Mouse (Mus musculus) cerebellum, adult 9-10 months (tissue): ENCODE data around the gene Pnpla6.

Experiments used
- DNase-seq: peaks from one replicate; pipeline ENCODE4 v3.0.0; 2022

Gene Pnpla6

DNA sequence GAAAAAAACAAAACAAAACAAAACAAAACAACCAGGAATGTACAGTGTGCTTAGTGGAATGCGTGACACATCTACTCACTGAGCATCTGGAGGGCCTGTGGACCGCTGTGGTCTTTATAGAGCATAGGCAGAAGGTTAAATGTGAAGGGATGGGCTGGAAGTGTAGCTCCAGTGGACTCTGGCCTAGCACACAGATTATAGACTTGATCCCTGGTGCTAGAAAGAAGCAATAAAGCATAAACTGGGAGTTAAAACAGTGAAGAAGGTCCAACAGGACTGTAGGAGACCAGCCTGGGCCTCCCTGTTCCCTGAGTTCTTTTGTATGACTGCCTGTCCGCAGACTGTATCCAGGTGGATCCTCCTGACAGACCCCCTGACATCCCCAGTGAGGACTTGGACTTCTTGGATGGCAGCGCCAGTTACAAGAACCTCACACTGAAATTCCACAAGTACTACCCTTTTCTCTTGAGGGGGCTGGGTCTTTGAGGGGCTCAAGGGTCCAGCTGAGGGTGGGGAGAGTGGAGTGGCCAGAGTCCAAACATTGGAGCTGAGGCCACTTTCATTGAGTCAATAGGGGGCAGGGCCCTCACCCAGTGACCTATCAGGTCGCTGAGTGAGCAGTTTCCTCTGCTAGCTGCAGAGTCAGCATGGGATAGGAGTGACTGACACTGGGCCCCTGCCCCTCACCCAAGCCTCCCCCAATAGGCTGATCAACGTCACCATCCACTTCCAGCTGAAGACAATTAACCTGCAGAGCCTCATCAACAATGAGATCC, 7.0 kb upstream of the Pnpla6 start:
- no peak for DNase-seq

GRCm38 (mm10) chr8:3514681-3515247, 420 bp upstream of the Pnpla6 start:
- no peak for DNase-seq

DNA sequence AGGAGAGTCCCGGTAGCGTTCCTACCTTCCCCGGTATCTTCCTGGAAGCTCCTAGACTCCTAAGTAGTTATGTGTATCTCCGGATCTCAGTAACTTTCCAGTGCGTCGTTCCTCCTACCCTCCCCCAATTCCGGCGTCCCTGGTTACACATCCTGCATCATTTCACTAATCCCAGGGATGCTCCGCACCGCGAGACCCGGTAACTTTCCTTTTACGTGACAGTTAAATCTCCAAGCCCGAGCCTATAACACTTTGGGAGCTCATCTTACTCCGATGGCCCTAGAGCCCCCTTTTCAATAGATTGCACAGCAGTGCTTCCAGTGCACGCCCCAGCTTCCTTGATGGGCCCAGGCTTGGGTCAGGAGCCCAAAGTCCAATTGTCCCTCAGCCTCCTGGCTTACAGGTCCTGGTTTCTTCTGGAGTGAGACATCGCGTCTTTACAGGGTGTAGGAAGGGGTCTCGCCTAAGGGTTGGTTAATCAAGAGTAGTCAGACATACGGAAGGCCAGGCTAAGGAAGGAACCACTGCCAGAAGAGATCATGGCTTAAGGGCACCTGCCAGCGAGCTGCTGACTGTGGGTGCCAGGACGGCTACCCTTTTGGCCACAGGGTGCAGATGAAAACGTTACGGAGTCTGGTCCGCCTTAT, 710 bp downstream of the Pnpla6 start:
- peak; percentile 75 for DNase-seq

DNA sequence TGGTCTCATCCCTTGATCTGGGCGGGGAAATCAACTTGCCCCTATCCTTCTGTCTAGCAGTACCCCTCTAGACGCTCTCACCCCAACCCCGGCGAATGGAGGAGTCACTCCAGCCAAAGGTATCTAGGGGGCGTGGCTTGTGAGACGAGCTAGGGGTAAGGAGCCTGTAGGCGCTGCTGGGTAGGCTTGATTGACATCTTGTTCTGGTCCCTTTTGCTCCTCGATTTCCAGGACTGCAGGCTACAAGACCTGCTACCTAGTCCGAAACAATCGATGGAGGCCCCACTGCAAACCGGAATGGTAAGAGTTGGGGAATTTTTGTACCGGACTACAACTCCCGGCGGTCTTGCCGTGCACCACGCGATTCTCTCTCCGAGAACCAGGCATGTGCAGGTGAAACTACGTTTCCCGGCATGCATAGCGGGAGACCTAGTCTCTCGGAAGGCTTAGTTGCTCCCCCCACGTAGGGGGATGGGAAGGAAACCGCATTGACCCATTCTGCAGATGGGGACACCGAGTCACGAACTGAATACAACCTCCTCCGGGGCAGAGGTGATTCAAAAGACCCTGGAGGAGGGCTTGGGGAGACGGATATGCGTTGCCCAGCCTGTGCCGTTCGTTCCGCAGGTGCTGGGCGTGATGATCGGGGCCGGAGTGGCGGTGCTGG, 1.4 kb downstream of the Pnpla6 start:
- peak; percentile 98 for DNase-seq

- DNase-seq = no peak
These were observed 1.9 kb downstream of the Pnpla6 start for GRCm38 (mm10) chr8:3517117-3517495.

DNA sequence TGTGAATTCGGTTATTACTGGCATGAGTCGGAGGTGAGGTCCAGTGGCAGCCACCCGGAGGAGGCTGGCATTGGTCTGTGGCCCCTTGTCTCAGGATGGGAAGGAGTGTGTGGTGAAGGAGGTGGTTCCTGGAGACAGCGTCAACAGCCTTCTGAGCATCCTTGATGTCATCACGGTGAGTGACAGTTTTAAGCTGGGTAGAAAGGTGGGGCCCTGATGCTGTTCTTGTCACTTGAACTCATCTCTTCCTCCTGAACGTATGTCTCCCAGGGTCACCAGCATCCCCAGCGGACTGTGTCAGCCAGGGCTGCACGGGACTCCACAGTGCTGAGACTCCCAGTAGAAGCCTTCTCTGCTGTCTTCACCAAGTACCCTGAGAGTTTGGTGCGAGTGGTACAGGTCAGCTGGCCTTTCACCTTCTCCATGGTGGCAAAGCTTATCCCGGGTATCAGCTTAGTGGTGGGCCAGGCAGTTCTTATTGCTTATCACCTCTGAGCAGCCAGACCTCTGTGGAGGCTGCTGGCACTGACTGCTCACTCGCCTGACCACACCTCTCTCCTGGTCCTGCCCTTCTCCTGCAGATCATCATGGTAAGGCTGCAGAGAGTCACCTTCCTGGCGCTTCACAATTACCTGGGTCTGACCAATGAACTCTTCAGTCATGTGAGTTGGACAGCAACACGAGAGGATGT, 7.0 kb downstream of the Pnpla6 start:
- no peak for DNase-seq

- no peak for DNase-seq
These were observed 15.6 kb downstream of the Pnpla6 start for GRCm38 (mm10) chr8:3530816-3531215.

- no peak for DNase-seq
These were observed 16.8 kb downstream of the Pnpla6 start for GRCm38 (mm10) chr8:3531936-3532335.

GRCm38 (mm10) chr8:3536053-3536841, 21.1 kb downstream of the Pnpla6 start:
- DNase-seq = no peak

GRCm38 (mm10) chr8:3536940-3537339, 21.8 kb downstream of the Pnpla6 start:
- DNase-seq = no peak

GRCm38 (mm10) chr8:3537666-3538065, 22.5 kb downstream of the Pnpla6 start:
- no peak for DNase-seq

GRCm38 (mm10) chr8:3539146-3539545, 24.0 kb downstream of the Pnpla6 start:
- DNase-seq = no peak

DNA sequence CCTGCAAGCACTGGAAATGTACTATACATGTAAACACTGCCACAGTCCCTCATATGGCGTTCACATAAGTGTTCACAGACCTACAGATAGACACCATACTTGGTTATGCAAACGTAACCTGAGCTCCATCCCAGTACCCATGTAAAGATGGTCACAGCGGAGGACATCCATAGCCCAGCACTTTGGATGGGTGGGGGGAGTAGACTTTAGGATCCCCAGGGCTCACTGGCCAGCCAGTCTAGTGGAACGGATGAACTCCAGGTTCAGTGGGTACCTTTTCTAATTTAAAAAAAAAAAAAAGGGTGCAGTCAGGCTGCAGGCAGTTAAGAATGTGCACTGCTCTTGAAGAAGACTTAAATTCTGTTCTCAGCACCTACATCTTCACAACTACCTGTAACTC, 24.9 kb downstream of the Pnpla6 start:
- DNase-seq = no peak

GRCm38 (mm10) chr8:3546511-3546910, 31.3 kb downstream of the Pnpla6 start:
- no peak for DNase-seq

GRCm38 (mm10) chr8:3552240-3552639, 37.1 kb downstream of the Pnpla6 start:
- DNase-seq = no peak

- no peak for DNase-seq
These were observed 40.9 kb downstream of the Pnpla6 start for GRCm38 (mm10) chr8:3556114-3556513.

- no peak for DNase-seq
These were observed 52.6 kb downstream of the Pnpla6 start, which contains the start of gene C330021F23Rik for GRCm38 (mm10) chr8:3567641-3568371. TSS of gene C330021F23Rik (plus strand) at chr8:3567990.

DNA sequence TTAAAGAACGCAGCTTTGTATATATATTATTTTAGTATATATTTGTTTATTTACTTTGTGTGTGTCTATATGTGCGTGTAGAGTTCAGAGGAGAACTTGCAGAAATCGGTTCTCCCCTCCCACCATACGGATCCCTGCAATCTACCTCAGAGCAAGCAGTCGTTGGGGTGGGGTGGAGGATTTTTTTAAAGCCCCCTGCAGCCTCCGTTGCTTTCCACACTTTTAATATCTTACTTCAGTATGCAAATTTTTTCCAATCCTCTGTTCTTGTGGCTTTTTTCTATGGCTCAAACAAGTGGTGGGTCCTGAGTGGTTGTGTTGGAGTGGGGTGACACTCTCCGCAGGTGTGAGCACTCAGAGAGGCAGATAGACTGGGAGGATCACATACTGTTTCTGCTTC, 53.2 kb downstream of the Pnpla6 start:
- DNase-seq = no peak

DNA sequence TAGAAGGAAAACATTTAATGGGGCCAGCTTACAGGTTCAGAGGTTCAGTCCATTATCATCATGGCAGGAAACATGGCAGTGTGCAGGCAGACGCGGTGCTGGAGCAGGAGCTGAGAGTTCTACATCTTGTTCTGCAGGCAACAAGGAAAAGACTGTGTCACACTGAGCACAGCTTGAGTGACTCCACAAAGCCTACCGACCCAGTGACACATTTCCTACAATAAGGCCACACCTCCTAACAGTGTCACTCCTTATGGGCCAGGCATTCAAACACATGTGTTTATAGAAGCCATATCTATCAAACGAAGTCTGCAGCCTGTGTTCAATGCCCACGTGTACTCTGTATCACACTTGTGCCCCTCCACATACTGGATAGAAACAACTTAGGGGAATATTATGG, 54.6 kb downstream of the Pnpla6 start:
- DNase-seq = no peak

DNA sequence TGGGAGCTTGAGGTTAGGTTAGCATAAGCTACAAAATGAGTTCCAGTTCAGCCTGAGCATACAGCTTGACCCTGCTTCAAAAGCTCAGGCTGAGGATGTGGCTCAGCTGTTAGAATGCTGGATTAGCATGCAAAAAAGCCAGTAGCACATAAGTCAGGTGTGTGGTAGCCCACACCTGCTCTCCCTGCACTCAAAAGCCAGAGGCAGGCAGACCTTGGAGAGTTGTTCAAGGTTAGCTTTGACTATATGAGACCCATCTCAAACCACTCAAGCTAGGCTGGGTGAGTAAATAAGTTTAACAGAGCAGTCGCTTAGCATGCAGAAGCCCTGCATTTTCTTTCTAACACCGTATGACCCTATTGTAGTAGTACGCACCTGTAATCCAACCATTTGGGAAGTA, 59.4 kb downstream of the Pnpla6 start:
- DNase-seq = no peak

- no peak for DNase-seq
These were observed 61.2 kb downstream of the Pnpla6 start for GRCm38 (mm10) chr8:3576211-3576960.
